Mouse (Mus musculus): ENCODE results near the gene Dnah9.

Dnah9 gene

GRCm38 (mm10) chr11:65816237-65816636, 352.1 kb downstream of the Dnah9 start:
- ChIA-PET CTCF (no interaction called here), POLR2A (interaction anchor here in 2 of 4 experiments (1.4 to 1.6 kb wide), 2 partner anchors 9 kb away, joined by 4 to 5 read pairs; partner anchors contain the start of gene Zkscan6 (in 2 of the 2))

DNA sequence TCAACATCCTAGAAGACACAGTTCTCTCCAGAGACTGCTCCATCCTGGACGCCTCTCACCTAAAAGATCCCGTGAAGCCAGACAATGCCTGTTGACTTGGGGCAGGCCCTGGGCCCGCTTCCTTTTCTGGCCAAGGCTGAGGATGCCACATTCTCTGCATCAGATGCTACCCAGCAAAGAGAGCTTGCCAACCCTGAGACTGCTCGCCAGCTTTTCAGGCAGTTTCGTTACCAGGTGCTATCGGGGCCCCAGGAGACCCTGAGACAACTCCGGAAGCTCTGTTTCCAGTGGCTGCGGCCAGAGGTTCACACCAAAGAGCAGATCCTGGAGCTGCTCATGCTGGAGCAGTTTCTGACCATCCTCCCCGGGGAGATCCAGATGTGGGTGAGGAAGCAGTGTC, 354.0 kb downstream of the Dnah9 start:
- ChIA-PET POLR2A (interaction anchor here in 1 of 4 experiments (1.1 kb wide), 1 partner anchor 26 kb away, joined by 3 read pairs; the partner anchor contains the start of gene Map2k4), CTCF (no interaction called here)

GRCm38 (mm10) chr11:65812088-65812487, 356.3 kb downstream of the Dnah9 start:
- POLR2A ChIA-PET = interaction anchor here in 1 of 4 experiments (1.4 kb wide), 1 partner anchor 24 kb away, joined by 5 read pairs; the partner anchor contains the start of gene Map2k4
- CTCF ChIA-PET = interaction anchor here in 2 of 4 experiments (0.9 to 1.5 kb wide), 2 partner anchors 9 kb away, joined by 3 to 7 read pairs; no protein-coding TSS in a partner anchor

GRCm38 (mm10) chr11:65807601-65808000, 360.8 kb downstream of the Dnah9 start:
- CTCF ChIA-PET = interaction anchor here (0.6 to 2.6 kb wide), 5 partner anchors 13 to 1679 kb away, joined by 4 to 22 read pairs (median 6); no protein-coding TSS in a partner anchor

DNA sequence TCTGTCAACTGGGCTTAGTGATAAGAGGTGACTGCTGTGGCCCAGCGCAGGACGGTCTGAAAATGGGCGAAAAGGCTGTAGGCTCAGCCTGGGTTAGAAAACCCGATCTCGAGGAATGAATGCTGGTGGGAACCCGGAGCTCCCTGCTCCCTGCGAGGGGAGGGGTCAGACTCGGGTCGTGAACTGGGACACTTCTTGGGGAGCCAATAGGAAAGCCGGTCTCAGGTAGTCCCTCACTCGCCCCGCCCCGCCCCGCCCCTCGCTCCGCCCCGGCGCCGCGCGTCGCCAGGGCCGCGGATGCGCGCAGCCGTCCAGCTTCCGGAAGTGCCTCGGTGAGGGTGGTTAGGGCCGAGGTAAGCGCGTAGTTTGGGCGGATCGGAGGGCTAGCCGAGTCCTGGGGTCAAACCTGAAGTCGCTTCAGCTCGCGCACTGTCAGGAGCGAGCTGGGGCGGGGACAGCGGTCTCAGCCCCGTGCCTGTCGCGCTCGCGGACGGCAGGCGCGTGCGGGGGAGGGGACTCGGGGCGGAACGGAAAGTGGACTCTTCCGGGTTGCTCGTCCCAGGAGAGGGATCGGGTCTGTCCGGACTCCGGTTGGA, 361.3 kb downstream of the Dnah9 start, which contains the start of gene Zkscan6:
Zkscan6 (plus strand) TSS at position 267 of the 596 bp plus-strand sequence.
- ChIA-PET POLR2A (interaction anchor here (0.6 to 6.4 kb wide), 30 partner anchors 9 to 1115 kb away, joined by 3 to 78 read pairs (median 4); partner anchors contain the start of gene Map2k4 (in 4 of the 4)), CTCF (interaction anchor here (0.6 to 2.6 kb wide), 8 partner anchors 13 to 1679 kb away, joined by 3 to 22 read pairs (median 5); partner anchors contain the start of gene Map2k4 (in 2 of the 4))

More at GRCm38 (mm10) chr11:65807601-65808000, 360.8 kb downstream of the Dnah9 start:
- POLR2A ChIA-PET = interaction anchor here (0.6 to 6.4 kb wide), 13 partner anchors 9 to 1116 kb away, joined by 3 to 78 read pairs (median 7); partner anchors contain the start of gene Map2k4 (in 4 of the 4)

- ChIA-PET POLR2A (interaction anchor here (0.6 to 6.4 kb wide), 30 partner anchors 8 to 882 kb away, joined by 3 to 78 read pairs (median 4); partner anchors contain the start of gene Map2k4 (in 4 of the 4)), CTCF (interaction anchor here (0.7 to 2.6 kb wide), 6 partner anchors 14 to 1093 kb away, joined by 3 to 22 read pairs (median 5); partner anchors contain the start of gene Map2k4 (in 2 of the 4))
Observed at GRCm38 (mm10) chr11:65806321-65806904, 361.9 kb downstream of the Dnah9 start.

GRCm38 (mm10) chr11:65801899-65802298, 366.5 kb downstream of the Dnah9 start:
- CTCF ChIA-PET = no interaction called here
- POLR2A ChIA-PET = interaction anchor here in 1 of 4 experiments (6.4 kb wide), 1 partner anchor 14 kb away, joined by 55 read pairs; the partner anchor contains the start of gene Map2k4

GRCm38 (mm10) chr11:65795896-65796295, 372.5 kb downstream of the Dnah9 start:
- CTCF ChIA-PET = interaction anchor here in 2 of 4 experiments (0.7 kb wide), 2 partner anchors 22 to 1063 kb away, joined by 3 to 5 read pairs; no protein-coding TSS in a partner anchor
- POLR2A ChIA-PET = interaction anchor here in 2 of 4 experiments (1.0 to 2.8 kb wide), 3 partner anchors 8 to 11 kb away, joined by 3 to 10 read pairs (median 3); partner anchors contain the start of genes Zkscan6 (in 2 of the 2) and Map2k4 (in 1 of the 2)

- ChIA-PET CTCF (no interaction called here), POLR2A (interaction anchor here in 1 of 4 experiments (1.8 to 2.8 kb wide), 2 partner anchors 9 to 12 kb away, joined by 5 to 10 read pairs; partner anchors contain the start of gene Zkscan6)
Observed at GRCm38 (mm10) chr11:65794428-65795219, 373.7 kb downstream of the Dnah9 start.

- POLR2A ChIA-PET = interaction anchor here (0.5 to 4.8 kb wide), 42 partner anchors 8 to 1066 kb away, joined by 3 to 78 read pairs (median 4); partner anchors contain the start of genes Zkscan6 (in 4 of the 4) and Dnah9 (in 1 of the 4)
- CTCF ChIA-PET = interaction anchor here in 3 of 4 experiments (0.9 to 1.3 kb wide), 5 partner anchors 19 to 33 kb away, joined by 3 to 5 read pairs (median 4); partner anchors contain the start of gene Zkscan6 (in 2 of the 3)
Observed at GRCm38 (mm10) chr11:65788154-65788553, 380.2 kb downstream of the Dnah9 start, which contains the start of gene Map2k4. Gene Map2k4, minus strand, starts transcription at chr11:65788297.

DNA sequence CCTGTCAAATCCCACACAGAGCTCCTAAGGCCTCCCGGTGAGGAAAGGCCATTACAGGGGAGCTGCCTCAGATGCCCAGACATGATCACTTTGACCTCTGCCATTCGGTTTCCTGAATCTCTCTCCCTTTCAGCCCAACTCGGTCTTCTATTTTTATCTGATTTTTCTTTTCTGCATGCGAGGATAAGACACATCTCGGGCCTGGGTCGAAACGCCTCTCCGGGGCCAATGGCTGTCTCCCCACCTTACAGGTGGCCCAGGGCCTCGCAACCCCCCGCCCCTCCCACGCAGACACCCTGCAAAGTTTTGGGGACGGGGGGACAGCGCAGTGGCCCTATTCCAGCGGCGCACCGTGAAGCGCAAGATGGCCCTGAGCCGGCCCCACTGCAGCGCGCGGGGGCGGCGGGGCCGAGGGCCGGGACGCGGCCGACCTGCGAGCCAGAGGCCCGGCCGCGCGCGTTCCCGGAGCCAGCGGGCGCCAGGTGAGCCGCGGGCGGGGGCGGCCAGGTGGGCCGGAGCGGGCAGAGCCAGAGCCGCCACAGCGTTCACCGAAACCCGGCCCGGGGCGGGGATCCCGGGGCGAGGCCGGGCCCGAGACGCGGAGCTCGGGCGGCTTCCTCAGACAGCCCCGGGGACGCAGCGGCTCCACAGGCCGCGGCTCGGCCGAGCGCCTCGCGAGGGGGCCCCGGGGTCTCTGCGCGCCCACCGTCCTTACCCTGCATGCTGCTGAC, 380.8 kb downstream of the Dnah9 start:
- CTCF ChIA-PET = interaction anchor here in 3 of 4 experiments (0.9 to 1.3 kb wide), 4 partner anchors 19 to 33 kb away, joined by 3 to 5 read pairs (median 4); partner anchors contain the start of gene Zkscan6 (in 1 of the 3)
- POLR2A ChIA-PET = interaction anchor here (0.5 to 4.8 kb wide), 37 partner anchors 8 to 1067 kb away, joined by 3 to 78 read pairs (median 4); partner anchors contain the start of genes Zkscan6 (in 4 of the 4) and Dnah9 (in 1 of the 4)

GRCm38 (mm10) chr11:65786160-65786559, 382.2 kb downstream of the Dnah9 start:
- POLR2A ChIA-PET = interaction anchor here in 3 of 4 experiments (0.7 to 4.8 kb wide), 7 partner anchors 10 to 1266 kb away, joined by 3 to 78 read pairs (median 8); partner anchors contain the start of genes Zkscan6 (in 2 of the 3), Adprm (in 1 of the 3) and Sco1 (in 1 of the 3)
- CTCF ChIA-PET = no interaction called here

DNA sequence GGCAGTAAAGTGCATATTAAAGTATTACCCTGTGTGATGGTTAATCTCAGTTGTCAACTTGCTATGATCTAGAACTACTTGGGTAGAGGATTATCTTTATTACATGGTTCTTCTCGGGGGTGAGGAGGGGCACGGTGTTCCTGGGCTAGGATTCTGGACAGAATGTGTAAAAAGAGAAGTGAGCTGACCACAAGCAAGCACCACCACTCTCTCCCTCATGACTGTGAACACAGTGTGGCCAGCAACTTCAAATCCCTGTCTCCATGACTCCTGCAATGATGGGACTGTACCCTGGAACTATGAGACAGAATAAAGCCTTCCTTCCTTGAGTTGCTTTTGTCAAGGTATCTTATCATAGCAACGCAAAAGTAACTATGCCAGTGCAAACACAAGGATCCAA, 386.8 kb downstream of the Dnah9 start:
- POLR2A ChIA-PET = interaction anchor here in 1 of 4 experiments (1.3 kb wide), 1 partner anchor 25 kb away, joined by 4 read pairs; the partner anchor contains the start of gene Zkscan6
- CTCF ChIA-PET = no interaction called here

Data from embryonic stem cell, embryonic (primary cell).